Mouse (Mus musculus) kidney, postnatal 0 days (tissue): ENCODE data around the gene Aplp2. TPM values are rescaled to one million over a fixed set of nuclear protein-coding genes. Genes with fewer than 3 reads are reported as not detected.

ENCODE experiments used
- ATAC-seq: fragments of 200-750 bp; cut with Nextera tagmentation; replicated peaks from 2 replicates; pipeline ENCODE4 v1.8.0; 2017; ENCODE audit warnings: low read depth, moderate number of reproducible peaks, moderate TSS enrichment, moderate library complexity; ENCODE audit not compliant: low FRiP score
- DNase-seq: peaks from one replicate; pipeline ENCODE4 v3.0.0-alpha.2; 2016; ENCODE audit warnings: low spot score
- H3K27ac ChIP-seq: fragments of 300-500 bp; sonication (generic); 2 replicates; pipeline ENCODE4 v1.5.1; 2014; ENCODE audit warnings: mild to moderate bottlenecking
- H3K27me3 ChIP-seq: fragments of 300-500 bp; sonication (generic); 2 replicates; pipeline ENCODE4 v1.6.1; 2014; ENCODE audit warnings: low read length, mixed read lengths; ENCODE audit not compliant: insufficient read depth
- H3K36me3 ChIP-seq: fragments of 300-500 bp; sonication (generic); 2 replicates; pipeline ENCODE4 v1.6.1; 2014; ENCODE audit warnings: low read length, mixed read lengths; ENCODE audit not compliant: insufficient read depth
- H3K4me1 ChIP-seq: fragments of 300-500 bp; sonication (generic); replicated peaks from 2 replicates; pipeline ENCODE4 v1.6.1; 2014; ENCODE audit warnings: antibody characterized with exemption, low read length, mixed read lengths; ENCODE audit not compliant: insufficient read depth
- H3K4me2 ChIP-seq: fragments of 300-500 bp; sonication (generic); 2 replicates; pipeline ENCODE4 v1.6.1; 2014; ENCODE audit warnings: mild to moderate bottlenecking, low read length, moderate library complexity, mixed read lengths
- H3K4me3 ChIP-seq: fragments of 300-500 bp; sonication (generic); replicated peaks from 2 replicates; pipeline ENCODE4 v1.5.1; 2014; ENCODE audit warnings: low read depth, low read length
- H3K9ac ChIP-seq: fragments of 300-500 bp; sonication (generic); 2 replicates; pipeline ENCODE4 v1.6.1; 2014; ENCODE audit warnings: low read depth, low read length
- H3K9me3 ChIP-seq: fragments of 300-500 bp; sonication (generic); replicated peaks from 2 replicates; pipeline ENCODE4 v1.6.1; 2016; ENCODE audit warnings: low read length, inconsistent platforms, mixed read lengths
- CTCF ChIP-seq: IDR thresholded peaks from 2 replicates; pipeline ENCODE4 v1.5.1; 2016; ENCODE audit warnings: antibody characterized with exemption, low read depth, mild to moderate bottlenecking, moderate library complexity
- WGBS: fragments of 180-500 bp; shearing (Covaris S2); extraction: QIAGEN DNeasy Blood & Tissue Kit; methylation state at CpG from one replicate; pipeline ENCODE4 v1.1.7; 2014; 5-methylcytosine and 5-hydroxymethylcytosine counted together
- polyA plus RNA-seq: library from polyadenylated mRNA; unstranded; fragments of >200 nt; fragmentation: Nextera tagmentation; extraction: Ambion mirVana; gene quantifications from 2 replicates; pipeline ENCODE4 v1.2.1, GENCODE M21; 2015

The Aplp2 gene
- polyA plus RNA-seq, 1 experiment from 2014 or later = 367 TPM

- DNase-seq (no peak), ATAC-seq (no peak)
- Histone ChIP-seq H3K9me3 (no peaks in the 10 kb centered on the region), H3K9ac (no peak overlapping the region), H3K4me3 (no peak overlapping the region), H3K27me3 (no peaks in the 10 kb centered on the region), H3K4me2 (no peak overlapping the region), H3K4me1 (peaks cover 18% of the 10 kb centered on the region), H3K27ac (no peak overlapping the region), H3K36me3 (no peaks in the 10 kb centered on the region)
- 30% methylated on average over 6 of the region's 6 CpGs for WGBS
- peak; percentile 14; the same call in 1 of the 2 replicates for TF ChIP-seq CTCF
Observed at GRCm38 (mm10) chr9:31204722-31205121, 6.9 kb downstream of the Aplp2 start.

GRCm38 (mm10) chr9:31203571-31204210 lies 7.9 kb downstream of the Aplp2 start:
- Histone ChIP-seq H3K4me3 (no peak overlapping the region), H3K9ac (no peak overlapping the region), H3K9me3 (no peaks in the 10 kb centered on the region), H3K36me3 (no peaks in the 10 kb centered on the region), H3K4me2 (no peak overlapping the region), H3K4me1 (peaks cover 18% of the 10 kb centered on the region), H3K27me3 (no peaks in the 10 kb centered on the region), H3K27ac (peak overlapping the region; percentile 63)
- DNase-seq = no peak
- 64% methylated on average over 16 of the region's 16 CpGs for WGBS
- no peak; the same call in 1 of the 2 replicates for ATAC-seq
- TF ChIP-seq CTCF = 0 out of 2 replicates have a peak, but pooled peaks have one; percentile 1

- WGBS = 77% methylated on average over 6 of the region's 6 CpGs
- Histone ChIP-seq H3K4me1 (peaks cover 18% of the 10 kb centered on the region), H3K27ac (peak overlapping the region; percentile 63; the same call in 1 of the 2 replicates), H3K4me3 (no peak overlapping the region), H3K4me2 (no peak overlapping the region), H3K36me3 (no peaks in the 10 kb centered on the region), H3K27me3 (no peaks in the 10 kb centered on the region), H3K9me3 (no peaks in the 10 kb centered on the region), H3K9ac (no peak overlapping the region)
- DNase-seq (no peak), ATAC-seq (no peak)
- no peak for TF ChIP-seq CTCF
Observed at GRCm38 (mm10) chr9:31203068-31203467, 8.5 kb downstream of the Aplp2 start.

- no peak for ATAC-seq
- TF ChIP-seq CTCF = no peak
- H3K27me3 ChIP-seq = no peaks in the 10 kb centered on the region
- no peak overlapping the region for H3K4me2 ChIP-seq
- no peaks in the 10 kb centered on the region for H3K9me3 ChIP-seq
- H3K4me1 ChIP-seq = peaks cover 3% of the 10 kb centered on the region; the same call in 1 of the 2 replicates
- H3K9ac ChIP-seq = no peak overlapping the region
- H3K4me3 ChIP-seq = no peak overlapping the region
- WGBS = 92% methylated on average over 3 of the region's 3 CpGs
- no peak for DNase-seq
- H3K36me3 ChIP-seq = no peaks in the 10 kb centered on the region
- H3K27ac ChIP-seq = no peak overlapping the region
Observed at GRCm38 (mm10) chr9:31198614-31199013, 13.0 kb downstream of the Aplp2 start.

- no peak overlapping the region for H3K4me2 ChIP-seq
- no peak for ATAC-seq
- H3K9ac ChIP-seq = no peak overlapping the region
- no peaks in the 10 kb centered on the region for H3K4me1 ChIP-seq
- H3K36me3 ChIP-seq = no peaks in the 10 kb centered on the region
- 86% methylated on average over 7 of the region's 7 CpGs for WGBS
- no peak overlapping the region for H3K4me3 ChIP-seq
- H3K27me3 ChIP-seq = no peaks in the 10 kb centered on the region
- H3K27ac ChIP-seq = no peak overlapping the region
- no peak for DNase-seq
- no peaks in the 10 kb centered on the region for H3K9me3 ChIP-seq
- no peak for TF ChIP-seq CTCF
Observed at GRCm38 (mm10) chr9:31197782-31198181, 13.8 kb downstream of the Aplp2 start.

- H3K27me3 ChIP-seq = no peaks in the 10 kb centered on the region
- H3K27ac ChIP-seq = no peak overlapping the region
- TF ChIP-seq CTCF = no peak
- H3K9me3 ChIP-seq = no peaks in the 10 kb centered on the region
- no peak for ATAC-seq
- H3K4me3 ChIP-seq = no peak overlapping the region
- H3K36me3 ChIP-seq = no peaks in the 10 kb centered on the region
- no peak for DNase-seq
- no peak overlapping the region for H3K4me2 ChIP-seq
- H3K9ac ChIP-seq = no peak overlapping the region
- no peaks in the 10 kb centered on the region for H3K4me1 ChIP-seq
Observed at GRCm38 (mm10) chr9:31196742-31197141, 14.9 kb downstream of the Aplp2 start.

GRCm38 (mm10) chr9:31195573-31195972 lies 16.0 kb downstream of the Aplp2 start:
- 82% methylated on average over 1 of the region's 1 CpGs for WGBS

More at GRCm38 (mm10) chr9:31195573-31195972, 16.0 kb downstream of the Aplp2 start:
- H3K4me3 ChIP-seq = no peak overlapping the region
- H3K27me3 ChIP-seq = no peaks in the 10 kb centered on the region
- no peaks in the 10 kb centered on the region for H3K9me3 ChIP-seq
- no peak for ATAC-seq
- TF ChIP-seq CTCF = no peak
- H3K36me3 ChIP-seq = no peaks in the 10 kb centered on the region
- DNase-seq = no peak
- no peaks in the 10 kb centered on the region for H3K4me1 ChIP-seq
- H3K27ac ChIP-seq = no peak overlapping the region
- H3K9ac ChIP-seq = no peak overlapping the region
- H3K4me2 ChIP-seq = no peak overlapping the region
